Mouse (Mus musculus) forelimb bud, embryonic 11.5 days (tissue): Measurements from ENCODE around the gene Ptprcap.
A peak's percentile ranks its signal among the peaks of the same experiment; 100 is the strongest.

Experiments
- DNase-seq: peaks from one replicate; pipeline ENCODE4 v3.0.0-alpha.2; 2012; ENCODE audit warnings: low read depth, low spot score

The Ptprcap gene

GRCm38 (mm10) chr19:4194776-4195650, 41.6 kb downstream of the Ptprcap start:
- no peak for DNase-seq

DNA sequence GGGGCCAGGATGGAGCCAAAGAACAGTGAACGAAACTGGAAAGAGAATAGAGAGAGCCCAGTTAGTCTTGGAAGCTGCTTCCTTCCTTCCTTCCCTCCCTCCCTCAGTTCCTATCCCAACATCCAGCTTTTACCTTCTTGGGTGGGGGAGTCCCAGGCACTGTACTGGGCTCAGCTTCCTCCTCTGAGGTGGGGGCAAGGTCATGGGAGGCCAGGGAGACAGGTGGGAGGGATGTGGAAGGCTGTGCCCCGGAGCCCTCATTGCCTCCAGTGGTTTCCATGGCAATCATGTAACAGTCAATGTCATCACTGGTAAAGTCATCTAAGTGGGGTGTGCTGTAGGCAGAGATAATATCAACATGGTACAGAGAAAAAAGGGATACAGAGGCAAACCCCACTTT, 42.6 kb downstream of the Ptprcap start:
- DNase-seq, result no peak

DNA sequence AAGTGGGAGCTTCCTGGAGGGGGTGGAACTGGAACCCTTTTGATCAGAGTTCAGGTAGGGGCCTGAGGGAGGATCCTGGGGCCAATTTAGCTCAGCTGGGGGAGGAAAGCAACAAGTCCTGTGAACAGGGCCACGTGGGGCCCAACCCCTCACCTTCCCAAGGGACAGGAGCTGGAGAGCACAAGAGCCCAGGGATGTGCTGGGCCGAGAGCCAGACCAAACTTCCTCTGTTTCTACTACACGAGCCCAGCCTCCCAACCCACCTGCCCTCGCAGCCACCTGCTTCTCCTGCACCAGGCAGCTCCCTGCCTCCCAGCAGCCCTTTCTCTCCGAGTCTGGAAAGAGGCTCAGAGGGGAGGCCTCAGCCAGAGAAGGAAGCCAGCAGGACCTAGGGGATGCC, 43.1 kb downstream of the Ptprcap start:
- no peak for DNase-seq

DNA sequence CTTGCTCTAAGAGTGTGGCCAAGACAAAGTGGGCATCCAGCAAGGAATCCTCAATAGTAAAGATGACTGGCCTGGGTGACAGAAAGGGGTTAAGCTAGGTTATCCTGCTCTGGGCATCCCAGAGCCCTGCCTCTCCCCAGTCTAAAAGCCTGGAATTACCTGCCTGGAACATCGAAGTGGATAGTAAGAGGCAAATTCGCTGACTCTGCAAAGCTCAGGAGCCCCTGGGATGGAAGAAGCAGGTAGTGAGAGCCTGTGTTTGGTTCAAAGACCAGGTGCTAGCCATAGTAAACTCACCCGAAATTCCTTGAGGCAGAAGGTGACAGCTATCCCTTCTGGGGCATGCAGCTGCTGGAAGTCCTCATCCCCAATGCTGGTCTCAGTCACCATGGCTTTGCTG, 43.8 kb downstream of the Ptprcap start:
- no peak for DNase-seq

DNA sequence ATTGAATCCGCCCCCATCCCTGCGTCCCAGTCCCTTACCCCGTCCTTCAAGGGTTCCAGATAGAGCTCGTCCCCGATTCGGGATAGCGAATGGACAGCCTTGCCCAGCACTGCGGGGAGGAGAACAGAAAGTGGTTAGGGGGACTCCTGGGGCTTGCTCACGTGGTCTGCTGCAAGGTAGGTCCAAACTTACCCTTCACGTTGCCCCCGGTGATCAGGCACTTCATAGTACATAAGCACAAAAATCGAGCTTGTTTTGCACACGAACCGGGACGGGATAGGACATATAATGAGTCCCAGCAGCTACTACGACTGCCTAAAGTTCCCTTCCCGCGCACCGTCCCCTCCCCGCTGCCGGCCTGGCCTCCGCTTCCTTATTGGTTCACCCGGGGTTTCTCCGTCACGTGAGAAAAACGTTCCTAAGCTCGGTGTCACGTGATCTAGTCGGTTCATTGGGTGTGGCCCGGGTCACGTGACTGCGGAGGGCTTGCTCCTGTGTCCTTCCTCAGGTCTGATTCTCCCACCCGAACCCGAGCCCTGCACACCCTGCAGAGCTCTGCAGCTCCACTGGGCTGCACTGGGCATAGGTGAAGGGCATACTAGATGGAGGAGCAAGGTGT, 48.0 kb downstream of the Ptprcap start, which contains the start of gene Rad9a:
Gene Rad9a, minus strand, starts transcription at position 372 of the 619 bp plus-strand sequence.
- peak; percentile 96 for DNase-seq

- no peak for DNase-seq
Observed at GRCm38 (mm10) chr19:4202149-4202548, 48.7 kb downstream of the Ptprcap start.

DNA sequence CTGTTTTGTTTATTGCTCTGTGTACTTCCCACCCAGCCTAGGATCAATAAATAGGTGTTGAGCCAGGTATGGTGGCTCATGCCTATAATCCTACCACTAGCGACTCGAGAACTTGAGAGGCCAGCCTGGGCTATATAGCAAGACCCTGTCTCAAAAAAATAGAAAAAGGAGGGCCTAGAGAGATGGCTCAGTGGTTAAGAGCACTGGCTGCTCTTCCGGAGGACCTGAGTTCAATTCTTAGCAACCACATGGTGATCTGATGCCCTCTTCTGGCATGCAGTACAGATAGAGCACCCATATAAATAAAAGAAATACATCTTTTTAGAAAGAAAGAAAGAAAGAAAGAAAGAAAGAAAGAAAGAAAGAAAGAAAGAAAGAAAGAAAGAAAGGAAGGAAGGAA, 49.7 kb downstream of the Ptprcap start:
- no peak for DNase-seq

GRCm38 (mm10) chr19:4203604-4204326, 50.4 kb downstream of the Ptprcap start:
- DNase-seq, result no peak

DNA sequence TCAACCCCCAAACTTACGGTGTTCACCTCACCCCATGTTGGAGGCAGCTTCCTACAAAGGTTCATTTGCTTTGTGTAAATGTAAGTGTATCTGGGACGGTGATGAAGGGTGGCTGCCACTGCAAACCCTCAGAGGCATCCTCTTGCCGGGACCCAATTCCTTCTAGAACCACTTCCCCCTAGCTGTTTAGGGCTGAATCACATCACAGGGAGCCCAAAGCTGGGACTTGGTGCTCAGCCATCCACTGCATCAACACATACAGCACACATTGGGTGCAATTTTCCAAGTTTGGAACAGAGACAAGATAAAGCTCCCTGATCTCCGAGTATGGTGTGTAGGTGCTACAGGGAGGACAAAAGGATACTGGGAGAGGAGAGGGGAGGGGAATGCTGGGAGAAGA, 51.5 kb downstream of the Ptprcap start:
- DNase-seq, result no peak
